Mouse (Mus musculus): ENCODE measurements at regions not wholly inside any gene's neighbourhood (a gene's known extent, or its start where the extent isn't known, plus 50 kb on each side); places are given as distances from the start of the nearest gene placed in this dataset.

DNA sequence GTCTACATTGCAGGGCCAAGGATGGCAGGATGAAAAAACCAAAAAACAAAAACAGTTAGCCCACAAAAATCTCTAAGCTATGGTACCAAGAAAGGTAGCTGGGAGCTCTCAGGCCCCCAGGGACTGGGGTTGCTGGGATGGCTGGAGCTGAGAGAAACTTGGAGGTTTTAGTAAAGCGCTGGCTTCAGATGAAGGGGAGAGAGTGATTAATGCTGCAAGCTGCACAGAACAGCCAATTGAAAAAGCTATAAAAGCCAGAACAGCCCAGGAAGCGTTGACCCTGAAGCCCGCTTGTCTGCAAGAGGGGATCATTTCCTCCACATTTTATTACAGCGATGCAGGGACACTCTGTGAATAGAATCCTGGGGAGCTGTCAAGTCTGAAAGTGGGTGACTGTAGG lies 157.0 kb downstream of the 4930564D02Rik start:
- DNase-seq (ENCODE audit: low read depth, low spot score), result peak; percentile 23

DNA sequence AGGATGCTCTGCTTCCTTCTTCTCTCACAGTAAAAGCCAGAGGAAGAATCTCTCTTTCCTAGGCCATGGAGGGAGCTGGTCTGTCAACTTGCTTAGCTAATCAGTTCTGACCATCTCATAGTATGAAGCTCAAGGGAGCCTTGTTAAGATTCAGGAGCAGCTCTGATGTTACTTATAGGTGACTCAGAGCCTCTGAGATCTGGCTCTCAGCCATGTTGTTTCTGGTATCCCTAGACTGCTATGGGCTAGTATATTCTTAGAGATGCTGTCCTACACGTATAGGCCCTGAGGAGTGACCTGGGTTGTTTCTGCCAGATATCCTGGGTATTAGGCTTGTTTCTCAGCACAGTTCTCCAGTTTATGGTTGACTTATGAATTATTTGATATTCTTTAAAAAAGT lies 160.9 kb downstream of the 4930564D02Rik start:
- DNase-seq (ENCODE audit: low read depth, low spot score), result no peak

DNA sequence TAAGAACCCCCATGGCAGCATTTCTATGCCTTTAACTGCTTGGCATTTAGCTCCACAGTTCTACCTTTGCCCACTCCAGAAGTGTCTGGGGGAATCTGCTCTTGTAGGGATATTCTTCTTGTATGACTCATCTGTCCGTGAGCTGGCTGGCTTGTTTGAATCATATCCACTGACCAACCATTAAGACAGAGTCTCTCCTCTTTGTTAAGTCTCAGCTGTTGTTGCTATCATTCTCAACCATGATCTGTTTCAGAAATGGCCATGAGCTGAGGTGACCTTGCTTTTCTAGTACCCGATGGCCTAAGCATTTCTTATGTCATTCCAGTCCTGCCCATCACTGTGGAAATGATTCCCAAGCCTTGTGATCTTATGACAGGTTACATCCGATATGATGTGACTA lies 161.8 kb downstream of the 4930564D02Rik start:
- DNase-seq (ENCODE audit: low read depth, low spot score), result no peak

DNA sequence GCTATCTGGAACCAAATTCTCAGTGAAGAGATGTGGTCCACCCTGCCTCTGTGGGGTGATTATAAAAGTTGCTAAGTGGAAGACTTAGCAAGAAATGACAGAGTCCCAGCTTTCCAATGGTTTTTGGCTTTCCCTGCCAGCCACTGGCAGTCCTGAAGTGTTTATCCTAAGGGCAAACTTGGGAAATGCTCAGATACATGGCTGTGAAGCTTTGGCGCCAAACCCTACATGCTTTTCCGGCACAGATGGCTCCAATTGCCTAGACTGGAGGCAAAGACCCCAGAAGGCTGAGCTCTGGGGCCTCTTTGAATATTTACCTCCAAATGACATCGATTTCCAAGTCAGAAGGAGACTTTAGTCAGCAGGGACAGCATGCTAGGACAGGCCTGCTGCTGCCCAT lies 174.4 kb downstream of the 4930564D02Rik start:
- DNase-seq (ENCODE audit: low read depth, low spot score), result no peak

GRCm38 (mm10) chr3:105257096-105257495 lies 190.5 kb downstream of the 4930564D02Rik start:
- no peak for DNase-seq (ENCODE audit: low read depth, low spot score)

- peak; percentile 87 for DNase-seq (ENCODE audit: low read depth, low spot score)
These were observed 176.9 kb upstream of the Kcnd3 start for GRCm38 (mm10) chr3:105275241-105275640.

DNA sequence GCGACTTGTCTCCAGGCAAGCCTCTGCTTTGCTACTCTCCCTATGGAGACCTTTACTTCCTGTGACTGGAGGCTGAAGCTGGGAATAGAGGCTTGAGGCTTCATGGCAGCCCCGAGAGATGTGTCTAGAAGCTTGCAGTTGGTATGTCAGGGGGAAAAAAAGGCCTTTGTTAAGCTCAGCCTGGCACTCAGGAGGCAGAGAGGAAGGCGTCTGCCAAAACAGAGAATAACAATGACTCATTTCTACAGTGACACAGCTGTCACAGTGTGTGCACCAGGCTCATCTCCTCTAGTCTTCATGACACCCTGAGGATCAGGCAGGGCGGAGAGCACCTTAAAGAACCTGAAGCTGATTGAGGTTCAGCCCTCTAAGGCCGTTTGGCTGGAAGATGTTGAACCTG lies 171.2 kb upstream of the Kcnd3 start:
- no peak for DNase-seq (ENCODE audit: low read depth, low spot score)

- DNase-seq (ENCODE audit: low read depth, low spot score), result no peak
These were observed 170.4 kb upstream of the Kcnd3 start for GRCm38 (mm10) chr3:105281686-105282085.

GRCm38 (mm10) chr3:105298273-105298672 lies 153.9 kb upstream of the Kcnd3 start:
- no peak for DNase-seq (ENCODE audit: low read depth, low spot score)

DNA sequence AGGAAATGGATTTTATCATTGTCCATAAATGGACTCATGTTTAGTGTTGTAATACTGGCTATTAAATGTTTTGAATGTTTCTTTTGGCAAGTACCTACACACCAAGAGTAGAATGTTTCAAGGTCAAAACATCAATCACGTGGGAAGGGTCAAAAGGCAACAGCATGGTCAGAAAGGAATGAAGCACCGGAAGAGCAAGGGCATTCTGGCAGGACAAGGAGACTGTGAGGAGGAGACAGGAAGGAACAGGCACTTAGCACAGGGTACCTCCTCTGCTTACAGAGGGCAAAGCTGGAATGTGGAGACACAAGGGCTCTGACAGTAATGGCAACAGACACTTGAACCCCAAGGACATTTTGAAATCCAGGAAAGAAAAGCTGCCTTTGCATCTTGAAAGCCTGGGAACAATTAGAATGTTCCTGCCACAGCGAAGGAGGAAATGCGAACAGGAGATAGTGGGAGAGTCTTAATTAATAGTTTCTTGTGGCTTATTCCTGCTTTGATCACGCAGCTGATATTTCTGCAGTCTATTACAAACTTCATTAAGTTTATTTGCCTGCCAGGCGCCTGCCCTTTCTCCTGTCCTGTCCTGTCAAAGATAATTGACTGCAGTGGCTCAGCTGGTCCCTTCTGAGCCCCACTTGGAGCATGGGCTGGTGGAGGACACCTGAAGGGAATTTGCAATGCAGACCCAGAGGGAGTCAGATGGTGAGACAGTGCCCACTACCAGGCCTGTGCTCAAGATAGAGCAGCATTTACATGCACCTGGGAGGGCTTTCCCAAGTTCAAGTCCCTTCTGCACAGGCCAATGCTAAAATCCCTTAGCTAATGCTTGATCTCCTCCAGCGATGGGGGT lies 151.2 kb upstream of the Kcnd3 start:
- no peak for DNase-seq (ENCODE audit: low read depth, low spot score)

DNA sequence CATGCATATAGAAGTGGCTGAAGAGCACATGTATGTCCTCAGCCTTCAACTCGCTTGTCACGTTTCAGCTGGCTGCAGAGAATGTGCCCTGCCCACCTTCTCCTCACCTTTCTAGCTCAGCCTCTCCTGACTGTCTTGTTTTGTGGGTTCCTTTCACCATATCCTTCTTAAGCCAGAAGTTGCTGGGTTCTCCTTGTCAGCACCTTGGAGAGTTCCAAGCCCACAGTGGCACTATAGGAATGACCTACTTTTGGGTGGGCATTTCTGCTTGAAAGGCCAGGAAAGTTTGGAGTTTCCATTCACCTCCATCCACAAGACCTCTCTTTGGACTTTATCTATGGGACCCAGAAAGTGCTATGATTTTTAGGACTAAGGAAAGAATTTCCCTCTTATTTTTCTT lies 144.5 kb upstream of the Kcnd3 start:
- DNase-seq (ENCODE audit: low read depth, low spot score), result peak; percentile 64

DNA sequence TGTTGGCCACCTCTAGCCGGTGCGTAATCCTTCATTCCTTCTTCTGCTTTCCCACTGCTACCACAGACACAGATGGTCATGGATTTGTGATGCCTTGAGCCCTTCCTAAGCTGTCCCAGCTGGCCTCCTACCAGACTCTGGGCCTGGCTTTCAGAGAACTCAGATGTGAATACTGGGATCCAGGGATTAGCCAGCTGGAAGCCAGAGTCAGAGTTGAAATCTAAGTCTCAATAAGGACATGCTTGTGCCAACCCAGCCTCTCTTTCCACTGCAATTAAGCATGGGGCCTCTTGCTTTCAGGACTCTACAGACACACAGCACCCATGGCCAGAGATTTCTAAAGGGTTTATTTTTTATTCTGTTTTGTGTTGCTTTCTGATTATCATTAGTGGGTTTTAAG lies 143.1 kb upstream of the Kcnd3 start:
- no peak for DNase-seq (ENCODE audit: low read depth, low spot score)

GRCm38 (mm10) chr3:105353268-105353667 lies 98.9 kb upstream of the Kcnd3 start:
- no peak for DNase-seq (ENCODE audit: low read depth, low spot score)

- no peak for DNase-seq (ENCODE audit: low read depth, low spot score)
These were observed 97.8 kb upstream of the Kcnd3 start for GRCm38 (mm10) chr3:105354123-105354931.

DNA sequence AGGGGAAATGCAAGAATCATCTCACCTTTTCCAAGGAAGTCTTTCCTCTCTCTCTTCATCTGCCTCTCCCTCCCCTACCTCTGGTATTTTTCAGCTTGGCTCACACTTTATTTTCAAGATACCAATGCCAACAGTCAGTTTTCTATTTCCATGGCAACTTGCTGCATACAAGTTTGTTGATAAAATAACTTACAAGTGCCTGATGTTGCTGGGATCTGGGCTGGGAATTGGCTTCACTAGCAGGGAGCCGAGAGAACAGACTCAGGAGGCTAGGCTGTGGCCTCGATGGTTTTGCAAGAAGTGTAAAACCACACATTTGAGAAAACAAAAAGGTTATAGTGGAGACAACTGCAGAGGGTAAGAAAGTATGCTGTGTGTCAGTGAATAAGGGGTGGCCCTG lies 94.6 kb upstream of the Kcnd3 start:
- DNase-seq (ENCODE audit: low read depth, low spot score), result no peak

DNA sequence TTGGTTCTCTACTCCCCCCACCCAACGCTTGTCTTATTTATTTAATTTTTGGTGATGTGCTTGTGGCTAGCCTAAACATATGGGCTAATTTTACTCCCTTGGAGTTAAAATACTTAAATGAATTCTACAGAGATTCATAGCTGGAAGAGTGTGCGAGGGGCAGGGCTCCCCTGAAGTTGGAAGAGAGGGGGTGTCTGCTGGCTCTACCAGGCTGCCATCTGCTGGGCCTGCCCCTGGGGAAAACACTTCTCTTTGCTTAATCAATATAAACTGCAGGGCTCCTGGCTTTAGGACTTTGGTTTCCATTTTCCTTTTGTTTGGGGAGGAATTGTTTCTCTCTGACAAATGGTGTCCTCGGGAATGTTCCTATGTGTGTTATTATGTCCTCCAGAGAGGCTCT lies 92.5 kb upstream of the Kcnd3 start:
- DNase-seq (ENCODE audit: low read depth, low spot score), result peak; percentile 23

DNA sequence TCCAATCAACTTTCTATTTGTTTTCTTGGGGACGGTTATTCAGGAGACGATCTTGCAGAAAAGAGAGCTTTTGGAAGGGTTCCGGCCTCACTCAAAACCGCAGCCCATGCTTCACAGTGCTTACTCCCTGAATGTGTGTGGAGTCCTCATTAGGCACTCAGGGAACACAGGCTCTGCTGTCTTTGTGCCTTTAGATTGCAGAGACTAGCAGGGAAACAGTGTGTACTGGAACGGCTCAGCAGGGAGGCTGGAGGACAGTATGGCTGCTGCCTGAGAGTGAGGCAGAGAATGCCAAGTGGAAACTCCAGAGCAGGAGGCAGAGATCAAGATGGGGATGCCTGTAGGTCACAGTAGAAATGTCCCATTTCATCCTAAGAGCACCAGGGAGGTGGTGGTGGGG lies 87.4 kb upstream of the Kcnd3 start:
- no peak for DNase-seq (ENCODE audit: low read depth, low spot score)

DNA sequence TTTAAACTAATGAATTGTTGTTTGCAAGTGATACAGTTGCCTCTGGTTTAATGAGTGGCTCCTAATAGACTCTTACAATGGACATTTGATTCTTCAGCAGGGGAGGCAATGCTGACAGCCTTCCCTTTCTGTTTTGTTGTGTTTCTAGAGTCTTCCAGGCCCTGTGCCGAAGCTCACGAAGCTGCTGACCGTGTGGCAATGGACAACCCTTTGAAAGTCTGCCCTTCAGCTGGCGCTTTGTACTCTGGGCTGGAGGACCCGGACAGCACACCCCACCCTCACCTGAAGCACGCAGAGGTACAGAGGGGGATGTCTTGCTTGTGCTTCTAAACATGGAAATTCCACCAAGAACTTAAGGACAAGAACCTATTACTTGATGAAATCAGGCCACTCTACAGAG lies 85.3 kb upstream of the Kcnd3 start:
- DNase-seq (ENCODE audit: low read depth, low spot score), result no peak

DNA sequence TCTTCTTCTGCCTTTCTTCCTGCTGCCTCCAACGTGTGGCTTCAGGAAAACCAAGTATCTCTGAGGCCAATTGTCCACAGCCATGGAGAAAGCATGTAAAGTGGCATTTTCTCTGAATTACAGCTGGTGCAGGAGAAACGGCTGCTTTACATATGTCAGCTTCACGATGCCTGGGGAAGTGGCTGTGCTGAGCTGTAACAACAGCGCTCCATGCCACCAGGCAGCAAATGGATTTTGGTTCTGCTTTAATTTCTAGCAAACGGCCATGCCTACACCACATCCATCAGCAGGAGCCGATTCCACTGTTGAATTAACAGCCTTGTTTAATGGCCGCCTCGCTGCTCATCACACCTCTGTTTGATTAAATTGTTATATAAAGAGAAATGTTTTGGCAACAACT lies 84.2 kb upstream of the Kcnd3 start:
- DNase-seq (ENCODE audit: low read depth, low spot score), result no peak

DNA sequence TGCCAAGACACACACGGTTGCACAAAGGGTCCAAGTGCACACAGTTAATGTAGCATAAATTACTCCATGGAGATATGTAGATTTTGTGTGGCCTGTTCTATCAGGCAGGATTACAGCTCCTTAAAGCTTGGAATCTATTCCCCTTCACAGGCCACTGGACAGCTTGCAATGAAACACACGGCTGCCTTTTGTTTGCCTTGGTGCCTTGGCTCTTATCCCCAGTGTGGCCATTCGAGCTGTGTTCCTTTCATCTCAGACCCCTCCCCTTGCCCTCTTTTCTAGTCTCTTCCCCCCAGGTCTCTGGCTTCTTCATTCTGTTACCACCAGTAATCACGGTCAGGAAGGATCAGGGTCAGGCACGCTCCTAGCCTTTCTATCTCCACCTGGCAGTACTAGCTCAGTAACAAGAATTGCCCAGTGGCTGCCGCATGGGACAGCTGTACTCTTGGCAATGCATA lies 79.7 kb upstream of the Kcnd3 start:
- no peak for DNase-seq (ENCODE audit: low read depth, low spot score)

DNA sequence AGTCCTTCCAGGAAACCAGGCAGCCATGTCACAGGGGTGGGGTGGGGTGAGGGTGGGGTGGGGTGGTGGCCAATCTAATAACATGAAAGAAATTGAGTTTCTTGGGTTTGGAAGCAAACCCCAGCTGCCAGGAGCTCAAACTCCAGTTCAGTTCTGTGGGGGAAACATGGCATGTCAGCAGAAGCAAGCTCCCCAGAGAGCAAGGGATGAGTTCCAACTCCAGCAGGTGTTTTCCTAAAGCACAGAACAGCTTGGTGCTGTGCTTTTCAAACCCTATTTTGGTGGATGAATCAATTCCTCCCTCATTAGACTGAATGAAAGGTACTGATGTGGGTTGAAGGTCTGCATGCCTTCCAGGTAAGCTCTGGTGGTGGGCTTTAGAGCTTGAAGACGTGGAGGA lies 77.8 kb upstream of the Kcnd3 start:
- no peak for DNase-seq (ENCODE audit: low read depth, low spot score)

GRCm38 (mm10) chr3:105374836-105375235 lies 77.3 kb upstream of the Kcnd3 start:
- no peak for DNase-seq (ENCODE audit: low read depth, low spot score)

DNA sequence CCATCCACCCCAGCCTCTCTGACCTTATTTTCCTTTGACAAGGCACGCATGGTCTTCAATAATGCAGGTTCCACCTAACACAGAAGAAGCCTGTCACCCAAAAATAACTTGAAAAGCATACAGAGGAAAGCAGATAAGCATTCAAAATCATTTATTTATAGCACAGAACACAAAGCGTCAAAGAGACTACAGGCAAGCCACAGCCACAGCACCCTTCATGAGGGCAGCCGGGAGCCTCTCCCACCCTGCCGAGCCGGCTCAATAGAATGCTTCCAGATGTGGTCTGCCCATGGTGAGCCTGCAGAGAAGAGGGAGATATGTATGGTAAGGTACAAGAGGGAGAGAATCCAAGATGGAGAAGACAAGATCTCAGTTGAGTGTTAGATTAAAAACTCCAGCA lies 76.7 kb upstream of the Kcnd3 start:
- DNase-seq (ENCODE audit: low read depth, low spot score), result no peak

Measured in mesoderm, embryonic 11.5 days (tissue).